Mouse (Mus musculus): ENCODE measurements around the gene Abt1.
"Not testable (repeated sequence)": the region's sequence is repeated elsewhere in the genome, so short reads cannot be mapped to it uniquely, and the experiment has no call there.

Abt1 gene

GRCm38 (mm10) chr13:23412630-23413521, 10.8 kb downstream of the Abt1 start:
- DNase-seq (ENCODE audit: low read depth, low spot score), result no peak

- no peak for DNase-seq (ENCODE audit: low read depth, low spot score)
These were observed 11.4 kb downstream of the Abt1 start for GRCm38 (mm10) chr13:23412211-23412629.

- no peak for DNase-seq (ENCODE audit: low read depth, low spot score)
These were observed 12.1 kb downstream of the Abt1 start for GRCm38 (mm10) chr13:23411311-23412210.

- no peak for DNase-seq (ENCODE audit: low read depth, low spot score)
These were observed 13.0 kb downstream of the Abt1 start for GRCm38 (mm10) chr13:23410632-23411031.

GRCm38 (mm10) chr13:23402626-23403025, 21.0 kb downstream of the Abt1 start:
- DNase-seq (ENCODE audit: low read depth, low spot score), result no peak

GRCm38 (mm10) chr13:23401683-23402527, 21.8 kb downstream of the Abt1 start:
- DNase-seq (ENCODE audit: low read depth, low spot score), result no peak

GRCm38 (mm10) chr13:23400771-23401682, 22.6 kb downstream of the Abt1 start:
- no peak for DNase-seq (ENCODE audit: low read depth, low spot score)

- DNase-seq (ENCODE audit: low read depth, low spot score), result not testable (repeated sequence)
These were observed 26.8 kb downstream of the Abt1 start for GRCm38 (mm10) chr13:23396913-23397312.

GRCm38 (mm10) chr13:23396246-23396703, 27.4 kb downstream of the Abt1 start:
- no peak for DNase-seq (ENCODE audit: low read depth, low spot score)

- DNase-seq (ENCODE audit: low read depth, low spot score), result no peak
These were observed 28.1 kb downstream of the Abt1 start for GRCm38 (mm10) chr13:23395301-23396245.

GRCm38 (mm10) chr13:23387548-23387947, 36.1 kb downstream of the Abt1 start:
- DNase-seq (ENCODE audit: low read depth, low spot score), result no peak

GRCm38 (mm10) chr13:23383127-23383526, 40.5 kb downstream of the Abt1 start:
- no peak for DNase-seq (ENCODE audit: low read depth, low spot score)

- no peak for DNase-seq (ENCODE audit: low read depth, low spot score)
These were observed 51.2 kb downstream of the Abt1 start for GRCm38 (mm10) chr13:23372433-23372832.

GRCm38 (mm10) chr13:23370075-23370474, 53.6 kb downstream of the Abt1 start:
- no peak for DNase-seq (ENCODE audit: low read depth, low spot score)

GRCm38 (mm10) chr13:23369421-23369765, 54.3 kb downstream of the Abt1 start:
- DNase-seq (ENCODE audit: low read depth, low spot score), result no peak

- DNase-seq (ENCODE audit: low read depth, low spot score), result peak; percentile 94
These were observed 54.9 kb downstream of the Abt1 start, which contains the start of gene Zfp322a for GRCm38 (mm10) chr13:23368583-23369420. Gene Zfp322a (minus strand): TSS chr13:23369208.
